Mouse (Mus musculus): Measurements from ENCODE around the gene Hspb11.

Hspb11 gene

GRCm38 (mm10) chr4:107318646-107319045 lies 65.3 kb downstream of the Hspb11 start:
- no peak for DNase-seq

DNA sequence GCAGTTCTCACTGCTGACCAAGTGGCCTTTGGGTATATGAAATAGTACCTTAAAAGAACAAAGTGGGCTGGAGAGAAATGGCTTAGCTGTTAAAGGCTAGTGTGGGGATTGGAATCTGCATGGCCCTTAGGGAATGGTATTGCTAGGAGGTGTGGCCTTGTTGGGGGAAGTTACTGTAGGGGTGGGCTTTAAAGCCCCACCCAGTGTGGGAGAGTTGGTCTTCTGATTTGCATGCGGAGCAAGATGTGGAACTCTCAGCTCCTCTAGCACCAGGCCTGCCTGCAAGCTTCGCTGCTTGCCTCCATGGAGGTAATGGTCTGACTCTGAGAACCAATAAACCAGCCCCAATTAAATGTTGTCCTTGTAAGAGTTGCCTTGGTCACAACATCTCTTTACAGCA lies 67.6 kb downstream of the Hspb11 start:
- DNase-seq: no peak

DNA sequence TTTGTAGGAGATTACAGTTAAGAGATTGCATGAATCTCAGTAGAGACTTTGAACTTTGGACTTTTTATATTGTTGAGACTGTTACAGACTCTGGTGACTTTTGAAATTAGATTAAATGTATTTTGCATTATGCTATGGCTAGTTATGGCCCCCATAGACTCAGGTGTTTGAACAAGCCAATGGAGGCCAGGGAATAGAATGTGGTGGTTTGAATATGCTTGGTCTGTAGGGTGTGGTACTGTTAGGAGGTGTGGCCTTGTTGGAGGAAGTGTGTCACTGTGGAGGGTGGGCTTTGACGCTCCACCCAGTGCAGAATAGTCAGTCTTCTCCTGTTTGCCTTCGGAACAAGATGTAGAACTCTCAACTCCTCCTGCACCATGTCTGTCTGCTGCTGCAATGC lies 69.7 kb downstream of the Hspb11 start:
- no peak for DNase-seq

DNA sequence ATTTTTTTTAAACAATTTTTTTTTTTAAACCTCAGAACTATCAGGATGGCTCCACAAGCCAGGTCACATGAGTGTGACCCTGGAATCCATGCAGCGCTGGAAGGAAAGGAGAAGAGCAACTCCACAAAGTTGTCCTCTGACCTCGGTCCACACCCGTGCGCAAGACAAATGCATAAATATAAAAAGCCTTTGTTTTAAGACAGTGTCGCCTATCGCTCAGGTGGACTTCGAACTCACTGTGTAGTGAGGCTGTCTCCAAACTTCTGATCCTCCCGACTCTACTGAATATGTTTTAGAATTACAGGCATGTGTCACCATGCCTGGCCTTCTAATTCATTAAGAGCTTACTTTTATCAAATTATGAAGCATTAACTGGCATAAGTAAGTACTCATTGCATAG lies 75.1 kb downstream of the Hspb11 start:
- no peak for DNase-seq
